Mouse (Mus musculus) layer of hippocampus, postnatal 36 days (tissue): Measurements from ENCODE around the gene Zfp142. TPM values are rescaled to one million over a fixed set of nuclear protein-coding genes. Genes with fewer than 3 reads are reported as not detected.

Experiments
- DNase-seq, 2 experiments: peaks; one replicate each; pipeline ENCODE4 v3.0.0; 2022
- total RNA-seq, 2 experiments: library from RNA; stranded (reverse); gene quantifications; 2 replicates each; pipeline ENCODE4 v1.2.3; 2021

Gene Zfp142
- 10 to 100 TPM; 26.5 to 31.7 TPM for total RNA-seq

DNA sequence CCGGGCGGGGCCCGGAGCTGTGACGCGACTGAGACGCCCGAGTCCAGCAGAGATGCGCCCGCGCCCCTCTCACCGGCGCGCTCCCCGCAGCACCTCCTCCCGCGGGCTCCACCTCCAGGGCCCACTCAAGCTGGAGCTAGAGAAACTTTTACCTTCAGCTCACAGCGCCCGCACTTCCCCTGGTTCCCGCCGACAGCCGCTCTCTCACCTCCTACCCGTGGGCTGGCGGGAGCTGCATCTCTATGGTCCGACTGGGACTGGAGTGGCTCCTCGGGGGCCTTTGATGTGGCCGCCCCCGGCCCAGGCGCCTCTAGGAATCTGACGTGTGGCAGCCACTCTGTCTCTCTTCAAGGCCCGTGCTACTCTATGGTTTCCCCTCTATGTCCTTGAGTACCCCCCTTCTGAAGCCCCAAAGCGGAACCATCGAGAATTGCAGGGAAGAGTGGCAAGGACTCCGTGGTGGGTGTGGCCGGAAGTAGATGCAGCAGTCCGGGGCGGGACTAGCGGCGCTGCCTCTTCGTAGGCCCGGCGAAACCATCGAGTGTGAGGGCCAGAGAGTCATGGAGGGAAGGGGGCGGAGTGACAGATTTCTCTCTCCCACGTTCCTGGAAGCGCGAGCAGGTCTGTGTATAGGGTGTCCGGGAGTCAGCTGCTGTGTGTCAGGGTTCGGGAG lies at the start of gene Zfp142, which contains the start of gene Bcs1l:
Gene Zfp142, minus strand, starts transcription at position 474 of the 673 bp plus-strand sequence.
Gene Bcs1l, plus strand, starts transcription at position 517 of the 673 bp plus-strand sequence.
- DNase-seq = peak; percentile 99

DNA sequence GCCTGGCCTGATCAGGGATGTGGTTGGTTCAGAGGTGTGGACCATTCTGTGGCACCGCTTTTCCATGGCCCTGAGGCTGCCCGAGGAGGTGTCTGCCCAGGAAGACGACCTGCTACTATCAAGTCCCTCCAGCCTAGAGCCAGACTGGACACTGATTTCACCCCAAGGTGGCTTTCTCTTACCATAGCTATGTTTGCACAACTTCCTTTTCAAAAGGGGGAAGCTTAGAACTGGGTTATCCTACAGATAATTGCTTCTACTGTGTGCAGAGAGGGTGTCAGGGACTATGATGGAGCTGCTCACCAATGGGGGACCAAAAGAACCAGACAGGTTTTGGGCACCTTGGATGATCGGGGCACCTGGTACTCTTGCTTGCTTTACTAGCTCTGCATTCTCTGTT lies 44.7 kb upstream of the Zfp142 start:
- DNase-seq = no peak

DNA sequence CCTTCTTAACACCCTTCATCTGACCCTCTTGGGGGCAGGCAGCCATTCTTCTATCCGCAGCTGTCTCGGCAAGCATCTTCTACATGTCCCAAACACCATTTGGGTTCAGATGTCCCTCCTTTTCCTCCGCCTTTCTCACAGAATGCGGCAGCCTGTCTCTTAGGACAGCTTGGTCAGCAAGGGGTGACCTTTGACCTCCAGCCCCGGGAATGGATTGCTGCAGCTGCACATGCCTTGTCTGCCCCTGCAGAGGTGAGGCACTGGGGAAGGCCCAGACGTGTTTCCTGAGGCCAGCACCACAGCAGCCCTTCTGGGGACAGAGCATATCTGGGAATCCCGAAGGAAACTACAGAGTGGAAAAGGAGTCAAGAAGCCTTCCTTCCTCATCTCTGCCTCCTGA lies 40.0 kb upstream of the Zfp142 start:
- no peak for DNase-seq

GRCm38 (mm10) chr1:74626076-74626475 lies 38.0 kb upstream of the Zfp142 start:
- no peak for DNase-seq

- no peak for DNase-seq
Measured at GRCm38 (mm10) chr1:74624183-74624582, 36.1 kb upstream of the Zfp142 start.

DNA sequence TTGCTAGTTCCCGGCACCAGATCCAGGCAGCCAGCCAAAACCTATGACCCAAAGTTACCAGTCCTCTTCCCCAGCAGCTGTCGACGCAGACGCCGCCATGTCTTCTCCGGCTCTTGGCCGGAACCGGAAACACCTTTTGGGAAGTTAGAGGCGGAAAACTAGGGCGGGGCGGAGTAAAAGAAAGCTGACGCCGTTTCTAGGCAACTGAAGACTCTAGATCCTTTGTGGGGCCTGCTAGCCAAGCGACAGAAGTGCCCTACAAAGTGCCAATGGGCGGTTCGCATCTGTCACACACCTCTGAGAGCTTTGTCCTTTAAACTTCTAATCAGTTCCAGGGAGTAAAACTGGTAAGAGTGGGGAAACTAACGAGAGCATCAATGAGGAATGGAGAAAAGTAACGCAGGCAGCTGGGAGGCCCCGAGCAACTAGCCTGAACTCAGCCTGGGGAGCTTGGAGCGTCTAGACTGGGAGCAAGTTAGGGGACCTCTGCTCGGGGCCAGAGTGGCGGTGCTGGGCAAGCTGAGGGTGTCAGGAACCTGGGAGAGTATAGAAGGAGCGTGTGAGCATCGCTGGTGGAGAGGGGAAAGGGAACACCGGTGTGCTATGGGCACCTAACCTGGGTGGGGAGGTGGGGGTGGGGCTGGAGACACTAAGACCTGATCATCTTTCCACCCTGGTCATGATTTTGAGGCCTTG lies 13.4 kb upstream of the Zfp142 start, which contains the start of the genes Rnf25 and Stk36:
Gene Rnf25, minus strand, starts transcription at position 131 of the 696 bp plus-strand sequence.
Gene Stk36, plus strand, starts transcription at position 179 of the 696 bp plus-strand sequence.
- DNase-seq = peak; percentile 85

DNA sequence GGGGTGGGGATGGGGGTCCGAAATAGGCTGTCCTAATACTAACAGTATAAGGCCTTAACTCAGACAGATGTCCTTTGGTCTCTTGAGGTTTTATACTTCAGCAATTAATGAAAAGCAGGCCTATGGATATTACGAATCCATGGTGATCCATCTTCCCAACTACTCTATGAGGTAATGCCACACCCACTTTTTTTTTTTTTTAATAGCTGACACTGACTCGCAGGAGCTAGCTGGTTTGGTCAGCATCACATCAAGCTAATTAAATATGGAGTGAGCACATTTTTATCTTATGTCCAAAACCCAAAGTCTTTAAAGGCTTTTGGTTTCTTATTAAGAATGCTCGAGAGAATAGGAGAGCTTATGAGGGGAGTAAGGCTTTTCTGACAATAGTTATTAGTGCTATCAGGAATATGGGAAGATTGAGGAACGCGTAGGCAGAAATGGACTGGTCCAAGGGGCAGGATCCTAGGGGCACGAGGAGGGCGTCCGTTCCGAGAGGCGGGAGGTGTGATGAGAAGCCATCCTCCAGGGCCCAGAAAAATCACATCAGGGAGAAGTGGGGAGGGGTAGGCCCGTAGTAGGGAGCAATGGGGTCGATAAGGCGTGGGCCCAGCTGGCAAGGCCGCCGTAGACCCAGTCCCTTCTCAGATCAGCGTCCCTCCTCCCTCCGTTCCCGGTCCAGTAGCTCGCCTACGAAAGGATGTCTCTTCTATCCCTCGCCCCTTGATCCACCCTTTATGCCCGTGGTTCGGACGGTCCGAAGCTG lies 12.6 kb upstream of the Zfp142 start:
- no peak for DNase-seq

DNA sequence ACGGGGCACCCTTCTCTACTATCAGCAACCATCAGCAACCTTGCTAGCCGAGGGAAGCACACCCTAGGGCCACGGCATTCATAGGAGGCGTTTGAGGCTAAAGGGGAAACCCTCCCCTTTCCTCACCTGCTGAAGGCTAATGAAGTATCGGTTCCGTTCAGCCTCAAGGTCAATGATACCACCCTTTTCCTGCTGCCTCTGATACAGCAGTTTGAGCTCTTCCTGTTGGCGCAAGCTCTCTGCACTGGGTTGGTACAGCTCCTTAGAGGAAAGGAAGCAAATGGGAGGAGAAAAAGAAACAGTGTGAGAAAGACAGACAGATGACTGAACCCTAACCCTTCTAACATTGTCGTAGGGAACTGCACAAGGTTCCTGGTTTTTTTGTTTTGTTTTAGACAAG lies 6.4 kb upstream of the Zfp142 start:
- DNase-seq = no peak

GRCm38 (mm10) chr1:74587233-74587772 lies 743 bp downstream of the Zfp142 start:
- no peak for DNase-seq

DNA sequence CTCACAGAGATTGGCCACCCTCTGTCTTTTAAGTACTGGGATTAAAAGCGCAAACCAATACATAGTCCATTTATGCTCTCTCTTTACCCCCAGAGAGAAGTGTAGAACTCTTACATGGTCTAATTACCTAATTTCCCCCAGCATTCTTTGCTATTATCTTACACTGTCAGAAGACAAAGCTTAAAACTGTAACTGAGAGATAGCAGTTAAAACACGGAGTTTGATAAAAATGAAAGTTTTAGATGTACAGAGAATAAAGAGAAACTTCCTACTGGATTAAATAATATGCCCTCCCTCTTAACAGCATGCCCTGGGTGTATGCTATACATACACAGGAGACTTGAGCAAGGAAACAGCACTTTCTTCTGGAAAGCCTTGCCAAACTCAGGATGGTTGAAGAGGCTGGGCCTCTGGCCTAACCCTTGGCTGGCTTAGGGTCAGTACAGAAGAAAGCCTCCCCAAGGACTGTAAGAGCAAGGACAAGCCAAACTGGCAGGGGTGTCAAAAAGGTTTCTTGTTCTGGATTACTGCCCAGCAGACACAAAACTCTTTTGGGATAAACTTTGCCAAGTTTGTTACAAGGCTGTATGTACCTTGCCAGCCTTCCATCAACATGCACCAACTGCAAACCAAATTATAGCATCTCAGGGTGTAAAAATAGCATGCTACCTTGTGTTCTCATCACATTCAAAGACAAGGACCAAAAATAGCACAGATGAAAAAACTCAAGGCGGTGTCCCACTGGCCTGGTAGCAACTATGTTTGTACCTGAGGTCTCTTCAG lies 3.2 kb downstream of the Zfp142 start:
- no peak for DNase-seq

GRCm38 (mm10) chr1:74582621-74583020 lies 5.4 kb downstream of the Zfp142 start:
- no peak for DNase-seq

DNA sequence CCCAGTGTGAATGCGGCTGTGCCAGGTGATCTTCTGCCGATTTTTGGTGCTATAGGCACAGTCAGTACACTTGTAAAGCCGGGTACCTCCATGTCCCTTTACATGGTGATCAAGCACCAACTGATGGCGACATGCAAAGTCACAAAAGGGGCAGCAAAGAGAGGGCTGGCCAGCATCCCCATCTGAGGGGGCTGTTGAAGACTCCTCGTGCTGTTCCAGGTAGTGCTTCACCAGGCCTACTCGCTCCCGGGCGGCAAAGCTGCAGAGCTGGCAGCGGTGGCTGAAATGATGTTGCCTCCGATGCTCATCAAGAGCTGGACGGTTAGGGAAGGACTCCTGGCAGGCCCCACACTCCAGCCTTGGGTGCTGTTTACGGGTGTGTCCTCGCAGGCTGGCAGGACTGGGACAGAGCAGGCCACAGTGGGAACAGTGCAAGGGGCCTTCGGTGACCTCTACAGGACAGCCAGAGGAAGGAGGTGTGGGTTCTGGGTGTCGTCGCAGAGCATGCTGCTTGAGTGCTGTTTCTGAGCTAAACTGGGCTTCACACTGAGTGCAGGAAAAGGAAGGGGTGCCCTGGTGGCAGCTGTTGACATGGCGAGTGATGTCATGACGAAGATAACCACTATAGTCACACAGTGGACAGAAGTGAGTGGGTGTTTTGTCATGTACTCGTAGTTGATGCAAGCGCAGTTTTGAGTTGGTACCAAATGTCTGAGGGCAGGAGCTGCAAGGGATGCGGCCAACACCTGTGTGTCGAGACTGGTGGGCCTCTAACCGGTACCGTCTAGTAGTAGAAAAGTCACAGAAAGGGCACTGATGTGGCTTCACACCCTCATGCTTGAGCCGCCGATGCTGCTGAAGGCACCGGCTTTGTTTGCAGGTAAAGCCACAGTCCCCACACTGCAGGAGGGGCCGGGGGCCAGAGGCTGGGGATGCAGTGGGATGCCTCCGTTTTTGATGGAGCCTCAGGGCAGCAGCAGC lies 18.0 kb downstream of the Zfp142 start:
- no peak for DNase-seq

DNA sequence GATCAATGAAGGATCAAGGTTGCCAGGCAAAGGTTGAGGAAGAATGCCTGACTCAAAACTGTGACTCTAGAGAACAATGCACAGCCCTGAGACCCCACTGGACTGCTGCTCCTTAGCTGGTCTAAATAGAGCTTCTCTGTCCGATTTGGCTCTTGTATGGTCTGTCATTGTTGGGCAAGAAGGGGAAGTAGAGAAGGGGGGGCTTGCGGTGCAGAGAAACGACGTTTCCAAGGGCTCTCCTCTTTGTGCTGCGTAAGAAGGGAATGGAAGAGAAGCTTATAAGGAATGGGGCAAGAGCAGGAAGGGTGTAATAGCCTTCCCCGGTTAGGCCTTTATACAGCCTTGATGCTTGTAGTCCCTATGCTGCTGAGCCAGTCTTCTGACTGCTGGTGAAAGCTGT lies 22.2 kb downstream of the Zfp142 start:
- no peak for DNase-seq

GRCm38 (mm10) chr1:74559061-74559460 lies 29.0 kb downstream of the Zfp142 start:
- DNase-seq = no peak

GRCm38 (mm10) chr1:74544184-74544583 lies 43.9 kb downstream of the Zfp142 start, which contains the start of gene Usp37:
Usp37 (minus strand) TSS chr1:74544284.
- no peak for DNase-seq

GRCm38 (mm10) chr1:74542451-74542961 lies 45.5 kb downstream of the Zfp142 start, which contains the start of gene Plcd4:
Plcd4 (plus strand) TSS chr1:74542888.
- DNase-seq = peak; percentile 22 to 33

DNA sequence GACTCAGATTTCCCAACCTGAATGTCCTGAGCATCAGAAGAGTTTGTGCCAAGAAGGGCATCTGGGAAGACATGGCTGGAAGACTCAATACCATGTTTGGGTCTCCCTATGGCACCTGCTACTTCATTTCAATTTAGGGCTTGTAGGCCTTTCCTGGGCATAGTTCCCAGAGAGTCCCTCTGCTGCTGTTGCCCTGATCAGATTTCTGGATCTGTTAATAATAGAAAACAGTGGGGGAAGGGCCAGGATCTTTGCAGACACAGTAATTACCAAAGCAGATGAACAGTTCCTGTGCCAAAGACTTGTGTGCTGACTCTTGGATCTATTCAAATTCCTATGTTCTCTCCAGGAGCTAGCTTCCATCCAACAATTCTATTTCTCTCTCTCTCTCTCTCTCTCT lies 49.4 kb downstream of the Zfp142 start:
- peak; percentile 40 to 50 for DNase-seq

DNA sequence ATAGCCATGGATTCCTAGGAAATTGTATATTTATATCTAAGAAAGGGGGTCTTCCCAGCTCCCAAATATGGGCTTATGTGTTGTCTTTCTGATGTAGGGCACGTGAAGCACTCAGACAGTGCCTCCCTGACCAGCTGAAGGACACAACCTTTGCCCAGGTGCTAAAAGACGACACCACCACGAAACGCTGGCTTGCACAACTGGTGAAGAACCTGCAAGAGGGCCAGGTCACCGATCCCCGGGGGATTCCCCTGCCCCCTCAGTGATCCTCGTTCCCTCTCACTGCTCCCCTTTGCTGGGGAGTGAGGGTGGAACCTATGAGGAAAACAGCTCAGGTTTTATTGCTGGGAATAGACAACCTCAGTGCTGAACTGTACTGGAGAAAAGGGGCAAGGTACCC lies 59.5 kb downstream of the Zfp142 start:
- no peak for DNase-seq

DNA sequence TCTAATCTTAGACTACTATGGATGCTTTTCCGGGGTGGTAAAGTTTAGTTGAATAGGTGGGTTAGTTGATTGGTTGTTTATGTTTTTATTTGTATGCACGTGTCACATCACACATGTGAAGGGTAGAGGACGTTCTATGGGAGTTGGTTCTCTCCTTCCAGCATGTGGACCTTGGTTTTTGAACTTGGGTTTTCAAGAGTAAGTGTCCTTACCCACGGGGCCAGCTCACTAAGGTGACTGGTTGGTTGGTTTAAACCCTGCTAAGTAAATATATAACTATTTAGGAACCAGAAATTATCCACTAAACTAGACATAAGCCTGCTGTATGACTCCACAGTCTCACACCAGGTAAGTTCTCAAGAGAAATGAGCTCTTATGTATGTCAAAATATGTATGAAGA lies 63.3 kb downstream of the Zfp142 start:
- no peak for DNase-seq

DNA sequence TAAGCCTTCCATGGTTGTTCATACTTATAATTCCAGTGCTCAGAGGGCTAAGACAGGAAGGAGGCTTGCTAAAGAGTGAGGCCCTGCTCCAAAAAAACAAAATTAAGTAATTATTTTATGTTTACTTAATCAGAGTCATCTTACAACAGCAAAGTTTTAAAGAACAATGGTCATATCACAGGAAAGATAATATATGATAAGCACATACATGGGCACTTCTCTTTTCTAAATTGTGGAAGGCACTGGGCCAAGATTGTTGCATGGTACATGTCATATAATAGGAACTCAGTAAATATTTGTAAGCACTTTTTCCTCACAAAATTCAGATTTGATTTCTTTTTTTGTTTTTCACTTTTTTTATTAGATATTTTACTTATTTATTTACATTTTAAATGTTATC lies 68.2 kb downstream of the Zfp142 start:
- DNase-seq = no peak
